Mouse (Mus musculus) spleen, adult 2 months (tissue): ENCODE data around the gene Mettl15. TPM values are rescaled to one million over a fixed set of nuclear protein-coding genes. Genes with fewer than 3 reads are reported as not detected.

Source experiments
- DNase-seq, 2 experiments: peaks; one replicate each; pipeline versions ENCODE4 v3.0.0 to v3.0.0-alpha.2; 2012 to 2021; ENCODE audit warnings: low spot score in 2 of 2, low read depth in 1 of 2
- H3K27ac ChIP-seq: fragments of 200-500 bp; 2 replicates; pipeline ENCODE4 v1.5.1; 2012; ENCODE audit warnings: low read length, inconsistent platforms; ENCODE audit not compliant: insufficient read depth
- H3K27me3 ChIP-seq: fragments of 200-500 bp; 2 replicates; pipeline ENCODE4 v1.6.1; 2012; ENCODE audit warnings: mild to moderate bottlenecking, moderate library complexity, low read length, inconsistent platforms; ENCODE audit not compliant: control insufficient read depth, insufficient read depth
- H3K36me3 ChIP-seq: fragments of 200-500 bp; 2 replicates; pipeline ENCODE4 v1.6.1; 2012; ENCODE audit warnings: mild to moderate bottlenecking, low read length, inconsistent platforms; ENCODE audit not compliant: control insufficient read depth, insufficient read depth
- H3K4me1 ChIP-seq: fragments of 200-500 bp; 2 replicates; pipeline ENCODE4 v1.6.1; 2011; ENCODE audit warnings: inconsistent platforms; ENCODE audit not compliant: control insufficient read depth, insufficient read depth, insufficient read length
- H3K4me3 ChIP-seq: fragments of 200-500 bp; 2 replicates; pipeline ENCODE4 v1.5.1; 2011; ENCODE audit warnings: mild to moderate bottlenecking, inconsistent platforms; ENCODE audit not compliant: insufficient read depth, insufficient read length; ENCODE audit errors: extremely low read depth
- CTCF ChIP-seq: fragments of 200-500 bp; IDR thresholded peaks from 2 replicates; pipeline ENCODE4 v1.5.1; 2011; ENCODE audit warnings: mild to moderate bottlenecking, inconsistent platforms; ENCODE audit not compliant: insufficient read depth, insufficient read length, insufficient replicate concordance; ENCODE audit errors: extremely low read depth
- POLR2A ChIP-seq: fragments of 200-500 bp; IDR thresholded peaks from 2 replicates; pipeline ENCODE4 v1.6.1; 2011; ENCODE audit warnings: low read depth, low read length, inconsistent platforms
- WGBS: fragments of 180-500 bp; shearing (Covaris S2); methylation state at CpG from one replicate; pipeline ENCODE4 v1.1.7; 2018; 5-methylcytosine and 5-hydroxymethylcytosine counted together
- polyA plus RNA-seq: library from polyadenylated mRNA; depleted of rRNA; stranded (reverse); fragments of >200 nt; gene quantifications from 2 replicates; pipeline ENCODE4 v1.2.3, GENCODE M21; 2012

Mettl15 gene
- polyA plus RNA-seq, 1 experiment = 1.2 TPM

DNA sequence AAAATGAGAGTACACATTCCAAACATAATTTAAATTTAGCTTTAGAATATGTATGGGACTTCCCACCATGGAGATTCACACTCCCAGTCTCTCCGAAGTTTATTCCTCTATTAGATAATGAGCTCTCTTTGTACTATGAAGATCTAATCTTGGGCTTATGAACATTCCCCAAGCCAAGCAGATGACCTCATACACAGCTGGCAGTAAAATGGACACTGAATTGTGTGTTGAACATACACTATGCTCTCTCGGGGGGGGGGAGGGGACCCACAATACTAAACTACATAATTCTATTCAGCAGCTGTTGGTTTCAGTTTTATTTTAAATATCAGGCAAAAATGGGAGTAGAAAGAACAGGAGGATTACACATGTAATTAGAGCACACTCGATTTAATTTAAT, 97.6 kb downstream of the Mettl15 start:
- Histone ChIP-seq H3K4me3 (no peak overlapping the region), H3K27me3 (no peaks in the 10 kb centered on the region), H3K36me3 (no peaks in the 10 kb centered on the region), H3K4me1 (no peaks in the 10 kb centered on the region), H3K27ac (no peak overlapping the region)
- no peak for DNase-seq
- TF ChIP-seq CTCF (no peak), POLR2A (no peak)
- WGBS = 82% methylated on average over 3 of the region's 3 CpGs

DNA sequence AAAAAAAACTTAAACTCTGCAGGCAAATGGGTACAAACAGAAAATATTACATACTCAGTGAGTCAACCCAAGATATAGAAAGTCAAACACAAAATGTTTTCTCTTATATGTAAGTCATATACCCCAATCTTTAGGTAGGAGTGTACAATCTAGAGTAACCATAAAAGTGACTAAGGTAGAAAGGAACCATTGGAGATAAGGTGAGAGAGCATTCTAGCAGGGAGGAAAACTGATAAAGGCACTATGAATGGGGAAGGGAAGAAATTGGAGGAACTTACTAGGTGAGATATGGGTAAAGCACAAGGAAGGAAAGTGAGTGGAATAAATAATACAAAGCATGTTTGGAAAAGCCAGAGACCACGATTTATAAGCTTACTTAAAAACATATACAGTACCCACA, 122.0 kb downstream of the Mettl15 start:
- 57% methylated on average over 1 of the region's 1 CpGs for WGBS
- Histone ChIP-seq H3K27me3 (no peaks in the 10 kb centered on the region), H3K4me1 (no peaks in the 10 kb centered on the region), H3K4me3 (no peak overlapping the region), H3K27ac (no peak overlapping the region), H3K36me3 (no peaks in the 10 kb centered on the region)
- DNase-seq = no peak
- TF ChIP-seq POLR2A = no peak

DNA sequence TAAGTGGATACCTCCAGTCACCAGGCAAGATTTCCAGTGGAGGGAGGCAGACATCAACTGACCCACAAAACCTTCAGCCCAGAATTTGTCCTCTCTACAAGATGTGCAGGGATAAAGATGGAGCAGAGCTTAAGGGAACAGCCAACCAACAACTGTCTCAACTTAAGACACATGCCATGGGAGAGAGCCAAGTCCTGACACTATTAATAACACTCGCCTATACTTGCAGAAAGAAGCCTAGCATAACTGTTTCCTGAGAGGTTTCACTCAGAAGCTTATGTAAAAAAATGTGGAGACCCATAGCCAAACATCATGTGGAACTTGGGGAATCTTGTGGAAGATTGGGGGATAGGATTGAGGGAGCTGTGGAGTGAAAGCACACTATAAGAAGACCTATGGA, 124.4 kb downstream of the Mettl15 start:
- no peak for TF ChIP-seq POLR2A
- Histone ChIP-seq H3K27ac (no peak overlapping the region), H3K4me1 (no peaks in the 10 kb centered on the region), H3K27me3 (no peaks in the 10 kb centered on the region), H3K36me3 (no peaks in the 10 kb centered on the region), H3K4me3 (no peak overlapping the region)
- 76% methylated on average over 1 of the region's 1 CpGs for WGBS
- DNase-seq = no peak

DNA sequence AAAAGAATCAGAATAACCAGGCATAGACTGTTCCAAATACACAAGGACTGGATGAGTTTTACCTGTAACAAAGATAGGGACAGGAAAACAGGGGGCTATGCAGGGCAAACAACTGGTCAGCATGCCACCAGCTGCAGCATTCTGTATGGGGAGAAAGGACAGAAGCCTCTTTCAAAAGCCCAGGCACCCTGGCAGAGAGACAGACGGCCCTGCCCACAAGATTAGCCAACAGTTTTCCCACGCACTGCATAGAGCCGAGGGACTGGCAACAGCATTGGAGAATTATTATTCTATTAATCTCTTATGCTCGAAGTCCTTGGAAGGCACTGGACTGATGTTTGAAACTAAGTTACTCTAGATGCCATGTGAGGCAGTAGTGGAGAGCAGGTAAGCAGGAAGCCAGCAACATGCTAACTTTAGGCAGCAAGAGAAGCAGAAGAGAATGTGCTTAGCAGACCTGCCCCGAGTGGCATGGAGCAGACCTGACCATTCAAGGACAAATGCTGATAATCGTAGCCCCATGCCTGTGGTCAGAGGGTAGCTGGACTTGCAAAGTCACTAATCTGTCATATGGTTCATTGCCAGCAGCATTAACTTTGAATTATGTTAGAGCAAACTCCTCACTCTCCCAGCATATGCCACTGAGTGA, 127.0 kb downstream of the Mettl15 start:
- TF ChIP-seq CTCF (no peak), POLR2A (no peak)
- H3K36me3 ChIP-seq = no peaks in the 10 kb centered on the region
- no peak overlapping the region for H3K27ac ChIP-seq
- no peak for DNase-seq
- H3K27me3 ChIP-seq = no peaks in the 10 kb centered on the region
- no peaks in the 10 kb centered on the region for H3K4me1 ChIP-seq
- 84% methylated on average over 6 of the region's 6 CpGs for WGBS
- H3K4me3 ChIP-seq = no peak overlapping the region

DNA sequence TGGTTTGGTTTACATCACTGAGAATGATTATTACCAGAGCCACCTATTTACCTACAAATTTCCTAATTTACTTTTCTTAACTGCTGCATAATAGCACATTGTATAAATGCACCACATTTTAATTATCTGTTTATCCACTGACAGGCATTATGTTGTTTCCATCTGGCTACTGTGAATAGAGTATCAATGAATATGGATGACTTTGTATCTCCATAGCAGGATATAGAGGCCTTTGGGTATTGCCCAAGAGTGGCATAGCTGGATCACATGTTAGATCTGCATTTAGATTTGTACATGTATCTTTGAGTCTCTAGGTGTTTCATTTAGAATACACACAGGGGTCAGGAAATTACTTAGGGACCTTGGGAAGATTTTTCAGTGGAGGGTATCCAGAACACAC, 133.3 kb downstream of the Mettl15 start:
- no peaks in the 10 kb centered on the region for H3K4me1 ChIP-seq
- no peak overlapping the region for H3K27ac ChIP-seq
- no peak for TF ChIP-seq CTCF
- no peak for TF ChIP-seq POLR2A
- no peak overlapping the region for H3K4me3 ChIP-seq
- DNase-seq = no peak
- no peaks in the 10 kb centered on the region for H3K36me3 ChIP-seq
- no peaks in the 10 kb centered on the region for H3K27me3 ChIP-seq

DNA sequence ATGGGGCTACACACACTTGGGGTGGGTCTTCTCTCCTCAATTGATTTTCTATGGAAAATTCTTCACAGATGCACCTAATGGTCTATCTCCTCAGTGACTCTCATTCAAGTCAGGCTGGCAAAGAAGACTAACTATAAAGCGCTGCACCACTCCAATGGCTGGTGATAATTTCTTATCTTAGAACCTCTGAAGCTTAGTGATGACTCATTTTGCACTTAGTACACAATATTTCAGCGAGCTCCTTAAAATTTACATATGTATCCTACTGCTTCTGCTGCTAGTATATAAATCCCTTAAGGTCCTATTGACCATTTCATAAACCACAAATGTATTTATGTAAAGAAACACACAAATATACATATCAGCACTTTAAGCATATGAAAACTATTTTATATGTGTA, 136.1 kb downstream of the Mettl15 start:
- Histone ChIP-seq H3K4me3 (no peak overlapping the region), H3K4me1 (no peaks in the 10 kb centered on the region), H3K27ac (no peak overlapping the region), H3K27me3 (no peaks in the 10 kb centered on the region), H3K36me3 (no peaks in the 10 kb centered on the region)
- DNase-seq = no peak
- whole genome bisulfite sequencing = 89% methylated on average over 2 of the region's 2 CpGs
- TF ChIP-seq POLR2A (no peak), CTCF (no peak)

DNA sequence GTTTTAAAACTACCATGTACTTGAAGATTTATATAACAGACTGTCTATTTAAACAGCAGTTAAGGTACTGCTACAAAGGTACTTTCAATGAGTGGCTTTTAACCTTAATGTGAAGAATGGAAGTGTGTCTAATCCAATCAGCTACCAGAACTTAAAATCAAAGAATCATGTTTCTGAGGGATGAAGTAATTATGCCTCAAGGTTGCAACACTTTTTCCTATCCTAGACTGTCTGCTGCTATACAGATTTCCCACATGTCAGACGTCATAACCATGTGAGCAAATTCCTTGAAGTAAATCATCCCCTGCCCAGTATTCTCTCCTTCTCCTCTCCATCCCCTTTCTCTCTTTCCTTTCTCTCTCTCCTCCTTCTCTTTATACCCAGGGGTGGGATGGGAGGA, 140.2 kb downstream of the Mettl15 start:
- no peak for TF ChIP-seq POLR2A
- no peak for TF ChIP-seq CTCF
- Histone ChIP-seq H3K4me1 (no peaks in the 10 kb centered on the region), H3K4me3 (no peak overlapping the region), H3K27ac (no peak overlapping the region), H3K36me3 (no peaks in the 10 kb centered on the region), H3K27me3 (no peaks in the 10 kb centered on the region)
- 82% methylated on average over 1 of the region's 1 CpGs for WGBS
- DNase-seq = no peak
